Mouse (Mus musculus): ENCODE results near the gene Arntl.
"Not testable (repeated sequence)": the region's sequence is repeated elsewhere in the genome, so short reads cannot be mapped to it uniquely, and the experiment has no call there.

Gene Arntl

DNA sequence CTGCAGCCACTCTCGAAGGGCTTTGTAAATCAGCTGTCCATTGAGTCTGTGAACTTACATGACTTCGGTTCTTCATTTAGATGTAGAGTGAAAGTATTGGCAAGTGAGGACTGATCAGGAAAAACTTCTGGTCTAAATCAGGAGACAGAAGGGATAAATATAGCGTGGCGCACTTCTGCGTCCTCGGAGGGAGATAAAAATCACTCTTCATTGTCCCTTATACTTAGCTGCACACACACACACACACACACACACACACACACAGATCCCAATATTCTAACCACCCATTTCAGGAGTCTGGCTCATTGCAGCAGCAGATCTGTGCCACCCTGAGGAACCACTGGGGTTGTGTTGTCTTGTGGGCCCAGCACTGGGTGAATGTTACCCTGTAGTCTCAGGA is 44.3 kb downstream of the Arntl start:
- DNase-seq (ENCODE audit: low spot score), result no peak

- no peak for DNase-seq (ENCODE audit: low spot score)
Measured at GRCm38 (mm10) chr7:113253777-113254405, 46.6 kb downstream of the Arntl start.

GRCm38 (mm10) chr7:113256046-113256445 is 48.8 kb downstream of the Arntl start:
- DNase-seq (ENCODE audit: low spot score), result no peak

DNA sequence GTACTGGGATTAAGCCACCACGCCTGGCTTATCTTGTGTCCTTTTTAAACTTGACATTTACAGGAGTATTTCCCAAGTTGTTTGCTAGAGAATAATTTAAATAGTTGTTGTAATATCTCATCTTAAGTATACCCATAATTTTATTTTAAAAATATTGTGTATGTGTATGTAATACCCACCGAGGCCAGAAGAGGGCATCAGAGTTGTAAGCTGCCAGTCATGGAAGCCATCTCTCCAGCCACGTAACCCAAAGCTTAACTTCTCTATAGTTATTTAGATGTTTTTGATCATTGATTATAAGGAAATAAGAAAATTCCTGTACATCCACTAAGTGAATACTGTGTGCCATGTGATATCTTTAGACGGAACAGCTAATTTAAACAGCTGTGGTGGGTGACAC is 51.2 kb downstream of the Arntl start:
- DNase-seq (ENCODE audit: low spot score), result no peak

DNA sequence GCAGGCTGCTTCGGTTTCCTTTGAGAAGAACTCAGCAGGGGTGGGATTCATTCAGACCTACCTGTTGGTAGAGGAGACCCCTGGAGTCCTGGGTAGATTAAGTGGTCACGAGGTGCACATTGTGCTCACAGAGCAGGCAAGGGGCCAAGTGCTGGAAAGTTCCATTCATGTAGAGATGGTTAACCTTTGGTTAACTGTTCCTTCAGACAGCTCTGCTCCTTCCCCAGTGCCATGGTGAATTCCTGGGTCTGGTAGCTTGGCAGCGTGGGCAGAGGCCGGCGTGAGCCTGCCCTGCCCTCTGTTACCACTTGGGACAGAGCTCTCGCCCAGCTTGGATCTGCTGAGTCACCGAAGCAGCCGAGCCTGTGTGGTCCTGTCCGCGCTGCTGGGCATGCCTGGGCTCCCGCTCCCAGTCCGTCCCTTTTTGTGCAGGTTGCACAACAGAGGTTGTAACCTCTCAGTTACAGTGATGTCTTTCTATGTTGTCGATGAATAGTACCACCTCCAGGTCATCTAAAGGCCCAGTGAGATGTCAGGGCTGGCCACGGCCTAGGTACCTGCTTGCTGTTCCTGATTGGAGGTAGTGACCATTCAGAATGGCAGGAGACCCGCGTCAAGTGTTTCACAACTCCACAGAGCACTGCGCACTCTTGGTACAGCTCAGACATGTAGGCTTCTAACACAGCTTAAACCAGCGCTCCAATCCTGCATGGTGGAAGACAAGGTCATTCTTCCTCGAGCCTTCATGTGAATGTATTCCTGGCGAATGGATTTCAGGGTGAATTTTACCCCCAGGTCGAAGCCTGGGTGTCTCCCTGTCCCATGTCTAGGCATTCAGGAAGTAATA is 53.3 kb downstream of the Arntl start:
- no peak for DNase-seq (ENCODE audit: low spot score)

- no peak for DNase-seq (ENCODE audit: low spot score)
Measured at GRCm38 (mm10) chr7:113261690-113262089, 54.4 kb downstream of the Arntl start.

DNA sequence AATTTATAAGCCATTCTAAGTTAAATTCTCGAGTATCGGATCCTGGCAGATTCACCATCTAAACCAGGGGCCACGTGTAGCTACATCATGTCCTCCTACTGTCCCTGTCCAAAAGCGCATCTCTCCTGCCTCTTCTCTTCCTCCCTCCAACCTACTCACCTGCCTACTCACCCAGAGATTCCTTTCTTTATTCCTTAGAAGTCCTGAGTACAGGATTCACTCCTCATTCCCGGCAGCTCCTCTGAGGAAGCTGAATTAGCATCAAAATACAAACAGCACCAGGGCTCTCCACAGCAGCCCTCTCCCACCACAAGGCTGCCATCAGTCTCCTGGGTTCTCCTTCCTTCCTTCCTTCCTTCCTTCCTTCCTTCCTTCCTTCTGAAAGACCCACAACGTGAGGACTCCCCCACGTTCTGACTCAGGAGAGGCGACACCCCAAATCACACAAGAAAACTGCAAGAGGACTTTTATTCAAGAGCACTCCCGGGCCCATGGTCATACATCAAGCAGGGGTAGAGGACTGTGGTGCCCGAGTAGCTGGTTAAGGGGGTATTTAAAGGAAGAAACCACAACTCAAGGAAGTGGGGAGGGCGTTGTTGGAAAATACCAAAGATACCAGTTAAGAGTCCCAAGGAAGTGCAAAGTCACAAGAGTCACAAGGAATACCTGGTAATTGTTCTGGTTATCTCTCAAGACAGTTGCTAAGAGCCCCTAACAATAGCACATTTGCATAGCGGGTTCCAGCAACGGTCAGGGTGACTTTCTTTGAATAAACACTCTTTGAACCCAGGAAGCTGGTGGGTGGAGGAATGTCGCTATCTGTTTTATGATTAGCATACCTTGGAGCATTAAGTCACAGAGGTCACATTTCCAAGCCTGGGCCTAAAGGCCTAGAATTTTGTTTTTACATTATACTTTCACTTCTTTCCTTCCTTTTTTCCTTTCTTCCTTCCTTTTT is 55.5 kb downstream of the Arntl start:
- DNase-seq (ENCODE audit: low spot score), result not testable (repeated sequence)

DNA sequence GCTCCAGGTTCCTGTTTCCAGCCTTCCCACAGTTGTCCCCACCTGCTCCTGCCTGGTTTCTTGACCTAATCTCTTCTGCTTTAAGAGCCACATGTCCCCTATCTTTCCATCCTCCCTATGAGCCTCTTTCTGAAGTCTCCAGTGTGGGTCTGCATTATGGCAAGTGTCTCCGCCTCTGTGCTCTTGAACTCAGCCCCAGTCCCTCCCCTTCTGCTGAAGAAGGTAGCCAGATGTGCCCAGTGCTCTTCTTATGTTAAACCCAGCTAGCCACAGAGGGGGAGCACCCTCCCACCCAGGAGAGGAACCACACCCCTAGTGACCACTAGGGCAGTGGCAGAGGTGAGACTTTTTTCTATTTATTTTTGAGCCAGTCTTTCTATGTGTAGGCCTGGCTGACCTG is 56.7 kb downstream of the Arntl start:
- DNase-seq (ENCODE audit: low spot score), result no peak

DNA sequence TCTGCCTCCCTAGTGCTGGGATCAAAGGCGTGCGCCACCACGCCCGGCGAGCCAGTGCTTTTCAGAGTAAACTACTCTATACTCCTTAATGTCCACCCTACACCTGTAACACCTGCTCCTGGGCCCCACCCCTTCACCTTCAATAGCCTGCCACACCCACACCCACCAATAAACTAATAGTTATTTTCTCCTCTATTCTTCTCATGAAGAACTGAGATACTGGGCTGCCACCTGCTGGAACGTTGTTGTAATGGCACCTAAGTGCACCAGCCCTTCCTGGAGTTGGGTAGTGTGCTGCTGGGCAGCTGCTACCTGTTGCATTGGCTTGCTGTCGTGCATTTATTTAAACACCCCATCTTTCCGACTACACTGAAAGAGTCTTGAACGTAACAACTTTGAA is 61.0 kb downstream of the Arntl start:
- DNase-seq (ENCODE audit: low spot score), result no peak

- DNase-seq (ENCODE audit: low spot score), result no peak
Measured at GRCm38 (mm10) chr7:113269081-113269480, 61.8 kb downstream of the Arntl start.

- no peak for DNase-seq (ENCODE audit: low spot score)
Measured at GRCm38 (mm10) chr7:113269921-113270320, 62.7 kb downstream of the Arntl start.

DNA sequence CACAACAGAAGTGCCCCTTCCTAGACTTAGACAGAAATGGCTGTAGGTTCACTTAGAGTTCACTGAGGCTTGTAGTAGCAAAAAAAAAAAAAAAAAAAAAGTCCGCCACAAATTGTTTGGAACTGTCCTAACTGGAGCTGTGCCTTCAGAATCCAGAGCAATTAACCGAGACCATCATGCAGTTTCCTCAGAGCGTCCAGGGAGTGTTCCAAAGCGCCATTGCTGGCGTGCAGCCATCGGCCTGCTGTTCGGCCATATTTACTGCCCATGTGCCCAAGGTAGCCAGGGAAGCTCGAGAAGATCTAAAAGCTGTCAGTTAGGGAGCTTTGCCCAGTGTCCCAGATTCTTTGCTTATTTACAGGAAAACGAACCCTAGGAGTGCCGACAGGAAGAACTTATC is 63.3 kb downstream of the Arntl start:
- no peak for DNase-seq (ENCODE audit: low spot score)

DNA sequence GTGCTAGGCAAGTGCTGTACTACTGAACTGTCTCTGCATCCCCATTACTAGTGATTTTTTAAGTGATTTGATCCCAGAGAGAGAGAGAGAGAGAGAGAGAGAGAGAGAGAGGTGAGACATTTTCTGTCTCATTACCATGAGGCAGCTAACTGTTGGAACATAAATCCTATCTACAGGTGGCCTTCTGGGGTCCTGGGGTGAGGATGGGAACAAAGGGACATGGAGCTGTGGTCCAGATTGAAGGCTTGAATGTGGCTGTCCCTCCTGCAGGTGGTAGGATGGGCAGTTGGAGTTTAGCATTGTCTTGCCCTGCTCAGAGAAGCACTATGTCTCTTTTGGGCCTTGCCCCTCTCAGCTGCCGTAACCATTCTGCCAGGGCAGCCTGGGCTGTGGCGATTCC is 63.7 kb downstream of the Arntl start:
- DNase-seq (ENCODE audit: low spot score), result no peak

DNA sequence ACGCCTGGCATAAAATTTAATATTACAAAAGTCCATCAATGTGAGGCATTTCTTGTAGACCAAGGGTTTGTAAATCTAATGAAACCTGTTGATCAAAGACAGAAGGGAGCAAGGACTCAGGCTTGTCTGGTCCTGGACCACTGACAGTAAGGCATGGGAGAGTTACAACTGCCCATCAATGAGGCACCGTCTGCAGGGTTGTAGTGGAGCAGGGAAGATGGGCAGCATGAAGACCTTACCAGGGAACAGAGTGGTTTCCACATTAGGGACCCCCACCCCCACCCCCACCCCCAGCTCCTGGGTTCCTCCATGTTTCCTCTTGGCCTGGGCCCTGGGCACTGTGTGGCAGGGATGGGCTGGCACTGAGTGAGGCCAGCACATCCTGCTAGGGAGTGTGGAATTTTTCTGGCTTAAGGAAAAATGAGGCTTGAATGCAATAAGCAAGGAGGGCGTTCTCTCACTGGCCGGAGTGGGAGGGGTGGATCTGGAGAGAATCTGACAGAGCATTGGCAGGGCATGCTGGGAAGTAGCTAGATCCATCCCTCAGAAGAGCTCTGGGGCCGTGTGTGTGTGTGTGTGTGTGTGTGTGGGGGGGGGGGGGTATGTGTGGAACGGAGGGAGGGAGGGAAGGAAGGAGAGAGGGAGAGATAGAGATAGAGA is 65.2 kb downstream of the Arntl start:
- no peak for DNase-seq (ENCODE audit: low spot score)

GRCm38 (mm10) chr7:113277245-113277644 is 70.0 kb downstream of the Arntl start:
- DNase-seq (ENCODE audit: low spot score), result no peak

GRCm38 (mm10) chr7:113278493-113278892 is 71.2 kb downstream of the Arntl start:
- no peak for DNase-seq (ENCODE audit: low spot score)

- DNase-seq (ENCODE audit: low spot score), result no peak
Measured at GRCm38 (mm10) chr7:113279246-113279645, 72.0 kb downstream of the Arntl start.

DNA sequence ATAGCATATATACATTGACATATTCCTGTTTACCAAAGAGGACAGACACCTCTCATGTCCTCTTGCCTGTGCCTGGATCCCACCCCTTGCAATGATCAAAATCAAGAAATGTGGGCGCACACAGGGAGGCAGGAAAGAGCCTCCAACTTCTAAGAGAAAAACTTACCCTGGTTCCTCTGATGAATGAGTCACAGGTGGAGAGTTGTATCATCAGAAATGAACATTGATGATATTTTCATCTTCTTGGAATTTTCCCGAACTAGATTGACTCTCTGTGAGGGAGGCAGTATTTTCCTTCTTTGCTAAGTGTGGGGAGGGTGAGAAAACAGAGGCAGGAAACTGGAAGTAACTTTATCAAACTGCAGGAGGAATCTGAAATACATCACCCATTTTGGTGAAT is 78.1 kb downstream of the Arntl start:
- no peak for DNase-seq (ENCODE audit: low spot score)

DNA sequence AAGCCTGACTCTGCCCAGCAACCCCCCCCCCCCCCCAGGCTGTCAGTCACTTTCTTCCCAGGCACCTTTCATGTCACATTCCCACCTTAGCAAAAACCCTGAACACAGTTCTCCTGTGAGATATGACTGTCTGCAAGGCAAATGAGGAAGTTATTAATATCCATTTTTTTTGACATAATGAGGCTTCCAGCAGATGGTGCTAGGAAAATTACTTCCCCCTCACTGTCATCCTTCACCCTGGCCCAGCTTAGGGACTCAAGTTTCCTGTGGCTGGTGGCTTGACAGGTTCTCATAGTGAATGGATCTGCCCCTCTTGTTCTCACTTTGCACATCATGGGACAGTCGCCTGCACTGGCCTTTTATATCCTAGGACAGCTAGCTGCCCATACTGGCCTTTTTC is 81.9 kb downstream of the Arntl start:
- DNase-seq (ENCODE audit: low spot score), result no peak

DNA sequence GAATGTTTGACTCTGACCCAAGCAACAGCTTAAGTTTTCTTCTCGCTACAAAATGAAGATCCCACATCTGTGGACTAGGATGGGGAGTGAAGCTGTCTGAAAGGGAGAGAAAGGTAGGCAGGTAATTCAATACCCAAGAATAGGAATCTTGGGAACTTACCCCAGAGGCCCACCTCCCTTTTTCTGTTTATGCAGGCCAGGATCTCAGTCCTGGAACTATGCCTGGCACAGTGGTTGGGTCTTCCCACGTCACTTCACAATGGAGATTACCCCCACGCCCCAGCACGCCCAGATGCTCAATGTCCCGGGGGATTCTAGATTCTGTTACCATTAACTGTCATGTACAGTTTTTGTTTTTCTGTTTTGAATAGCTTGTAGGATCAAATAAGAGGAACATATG is 84.5 kb downstream of the Arntl start:
- DNase-seq (ENCODE audit: low spot score), result no peak

GRCm38 (mm10) chr7:113292193-113292592 is 84.9 kb downstream of the Arntl start:
- no peak for DNase-seq (ENCODE audit: low spot score)

DNA sequence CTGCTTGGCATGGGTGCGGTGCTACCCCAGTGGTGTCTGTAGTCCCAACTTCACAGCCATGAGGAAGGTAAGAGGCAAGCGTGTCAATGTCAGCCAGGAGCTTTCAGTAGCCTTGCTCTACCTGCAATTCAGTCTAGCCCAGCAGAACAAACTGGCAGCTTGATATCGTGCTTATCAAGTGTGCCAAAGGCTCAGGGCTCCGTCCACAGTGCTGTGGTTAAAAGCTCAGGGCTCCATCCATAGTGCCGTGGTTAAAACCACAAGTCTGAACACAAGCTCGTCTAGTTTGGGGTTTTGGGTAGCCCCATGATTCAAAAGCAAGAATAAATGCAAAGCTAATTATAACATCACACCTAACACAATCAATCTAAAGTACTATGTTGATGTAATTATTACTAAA is 87.3 kb downstream of the Arntl start:
- no peak for DNase-seq (ENCODE audit: low spot score)

All from layer of hippocampus, adult 9-10 months (tissue).